Mouse (Mus musculus) intestine, embryonic 14.5 days (tissue): ENCODE results near the gene Hoxa6. TPM values are rescaled to one million over a fixed set of nuclear protein-coding genes. Genes with fewer than 3 reads are reported as not detected.

Experiments used
- ATAC-seq: fragments of 200-750 bp; cut with Nextera tagmentation; replicated peaks from 2 replicates; pipeline ENCODE4 v1.8.0; 2017; ENCODE audit warnings: low read depth, moderate number of reproducible peaks, moderate TSS enrichment, moderate library complexity; ENCODE audit not compliant: low FRiP score, low TSS enrichment
- DNase-seq: peaks from one replicate; pipeline ENCODE4 v3.0.0-alpha.2; 2018; ENCODE audit warnings: low spot score
- H3K27ac ChIP-seq: fragments of 300-500 bp; sonication (generic); 2 replicates; pipeline ENCODE4 v1.5.1; 2014; ENCODE audit warnings: low read depth, mild to moderate bottlenecking, control low read depth
- H3K27me3 ChIP-seq: fragments of 300-500 bp; sonication (generic); replicated peaks from 2 replicates; pipeline ENCODE4 v1.6.1; 2014; ENCODE audit warnings: low read length, control low read depth; ENCODE audit not compliant: control insufficient read depth, insufficient read depth
- H3K36me3 ChIP-seq: fragments of 300-500 bp; sonication (generic); 2 replicates; pipeline ENCODE4 v1.6.1; 2014; ENCODE audit warnings: low read length, control low read depth; ENCODE audit not compliant: control insufficient read depth, insufficient read depth
- H3K4me1 ChIP-seq: fragments of 300-500 bp; sonication (generic); replicated peaks from 2 replicates; pipeline ENCODE4 v1.6.1; 2014; ENCODE audit warnings: low read length, control low read depth, mixed read lengths; ENCODE audit not compliant: control insufficient read depth, insufficient read depth
- H3K4me2 ChIP-seq: fragments of 300-500 bp; sonication (generic); 2 replicates; pipeline ENCODE4 v1.6.1; 2014; ENCODE audit warnings: low read length
- H3K4me3 ChIP-seq: fragments of 300-500 bp; sonication (generic); 2 replicates; pipeline ENCODE4 v1.5.1; 2014; ENCODE audit warnings: low read depth, low read length, control low read depth, mixed read lengths
- H3K9ac ChIP-seq: fragments of 300-500 bp; sonication (generic); 2 replicates; pipeline ENCODE4 v1.6.1; 2014; ENCODE audit warnings: mild to moderate bottlenecking, low read length
- H3K9me3 ChIP-seq: fragments of 300-500 bp; sonication (generic); 2 replicates; pipeline ENCODE4 v1.6.1; 2016; ENCODE audit warnings: low read length, control low read depth; ENCODE audit not compliant: control insufficient read depth
- WGBS: fragments of 180-500 bp; shearing (Covaris S2); extraction: QIAGEN DNeasy Blood & Tissue Kit; methylation state at CpG from one replicate; pipeline ENCODE4 v1.1.7; 2014; 5-methylcytosine and 5-hydroxymethylcytosine counted together
- polyA plus RNA-seq: library from polyadenylated mRNA; unstranded; fragments of >200 nt; fragmentation: Nextera tagmentation; extraction: Ambion mirVana; gene quantifications from 2 replicates; pipeline ENCODE4 v1.2.1, GENCODE M21; 2014

The Hoxa6 gene
- polyA plus RNA-seq, 1 experiment from 2014 or later = 2.5 TPM

- Histone ChIP-seq H3K9ac (peak overlapping the region; percentile 87), H3K4me3 (peak overlapping the region; percentile 59), H3K4me2 (peak overlapping the region; percentile 70), H3K27ac (peak overlapping the region; percentile 93), H3K27me3 (peaks cover 20% of the 10 kb centered on the region), H3K9me3 (no peaks in the 10 kb centered on the region), H3K36me3 (peaks cover 4% of the 10 kb centered on the region; the same call in 1 of the 2 replicates), H3K4me1 (peaks cover 43% of the 10 kb centered on the region)
- 2% methylated on average over 30 of the region's 30 CpGs for WGBS
- no peak; the same call in 1 of the 2 replicates for ATAC-seq
- DNase-seq = peak; percentile 87
Measured at GRCm38 (mm10) chr6:52160511-52161335, 47.8 kb downstream of the Hoxa6 start.

- H3K9ac ChIP-seq = peak overlapping the region; percentile 87
- ATAC-seq = no peak
- peaks cover 4% of the 10 kb centered on the region; the same call in 1 of the 2 replicates for H3K36me3 ChIP-seq
- H3K4me1 ChIP-seq = peaks cover 38% of the 10 kb centered on the region
- H3K4me2 ChIP-seq = peak overlapping the region; percentile 70
- H3K4me3 ChIP-seq = peak overlapping the region; percentile 59
- WGBS = 9% methylated on average over 9 of the region's 9 CpGs
- peak; percentile 70 for DNase-seq
- H3K27me3 ChIP-seq = peaks cover 27% of the 10 kb centered on the region
- H3K9me3 ChIP-seq = no peaks in the 10 kb centered on the region
- peak overlapping the region; percentile 93 for H3K27ac ChIP-seq
Measured at GRCm38 (mm10) chr6:52159979-52160378, 48.5 kb downstream of the Hoxa6 start.

GRCm38 (mm10) chr6:52159164-52159761 lies 49.3 kb downstream of the Hoxa6 start:
- H3K4me3 ChIP-seq = peak overlapping the region; percentile 59
- peak overlapping the region; percentile 93 for H3K27ac ChIP-seq
- no peak for DNase-seq
- peaks cover 35% of the 10 kb centered on the region for H3K4me1 ChIP-seq
- peaks cover 34% of the 10 kb centered on the region for H3K27me3 ChIP-seq
- peak overlapping the region; percentile 70 for H3K4me2 ChIP-seq
- 10% methylated on average over 12 of the region's 12 CpGs for WGBS
- H3K9ac ChIP-seq = peak overlapping the region; percentile 87
- no peaks in the 10 kb centered on the region for H3K9me3 ChIP-seq
- H3K36me3 ChIP-seq = peaks cover 4% of the 10 kb centered on the region; the same call in 1 of the 2 replicates
- ATAC-seq = 0 out of 2 replicates have a peak, but pooled peaks have one; percentile 1

DNA sequence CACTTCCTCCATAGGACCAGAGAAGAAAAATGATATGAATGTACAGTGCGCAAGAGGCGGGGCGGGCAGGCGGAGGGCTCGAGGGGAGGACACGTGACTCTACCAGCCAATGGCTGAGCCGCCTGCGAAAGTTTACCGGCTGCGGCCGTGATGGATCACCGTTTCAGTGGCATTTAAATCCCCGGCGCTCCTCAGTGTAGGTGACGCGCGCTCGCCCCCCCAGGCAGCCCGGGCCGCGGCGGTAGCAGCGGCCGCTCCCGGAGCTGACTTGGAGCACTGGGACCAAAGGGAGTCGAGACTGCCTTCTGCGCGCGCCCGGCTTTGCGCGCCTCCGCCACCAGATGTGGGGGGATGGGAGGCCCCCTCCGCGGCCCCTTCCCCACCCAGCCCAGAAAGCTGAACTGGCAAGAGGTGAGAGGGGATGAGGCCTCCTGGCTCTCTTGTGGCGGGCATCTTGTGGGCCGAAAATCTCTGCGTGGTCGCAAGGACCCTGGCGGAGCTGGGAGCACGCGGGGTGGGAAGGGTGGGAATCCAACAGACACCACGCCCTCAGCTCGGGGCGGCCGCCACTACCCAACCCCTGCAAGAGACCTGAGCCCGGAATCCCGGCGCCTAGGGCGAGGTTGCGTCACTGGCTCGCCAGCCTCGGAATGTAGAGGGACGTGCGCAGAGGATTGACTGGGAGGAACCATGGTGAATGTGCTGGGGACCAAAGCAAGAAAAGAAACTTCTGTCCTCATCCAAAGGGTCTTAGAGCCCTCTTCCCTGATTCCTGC lies 50.1 kb downstream of the Hoxa6 start, which contains the start of gene Hoxa1:
Gene Hoxa1 (minus strand): TSS at position 42 of the 776 bp plus-strand sequence.
- Histone ChIP-seq H3K9me3 (no peaks in the 10 kb centered on the region), H3K27me3 (peaks cover 42% of the 10 kb centered on the region), H3K9ac (peak within 1 kb of the TSS; percentile 87), H3K27ac (peak within 1 kb of the TSS; percentile 93), H3K36me3 (peaks cover 4% of the 10 kb centered on the region; the same call in 1 of the 2 replicates), H3K4me3 (peak within 1 kb of the TSS; percentile 59), H3K4me1 (peaks cover 35% of the 10 kb centered on the region), H3K4me2 (peak within 1 kb of the TSS; percentile 70)
- ATAC-seq = peak; percentile 86
- under 1% methylated on average over 54 of the region's 55 CpGs for WGBS
- DNase-seq = peak; percentile 92

DNA sequence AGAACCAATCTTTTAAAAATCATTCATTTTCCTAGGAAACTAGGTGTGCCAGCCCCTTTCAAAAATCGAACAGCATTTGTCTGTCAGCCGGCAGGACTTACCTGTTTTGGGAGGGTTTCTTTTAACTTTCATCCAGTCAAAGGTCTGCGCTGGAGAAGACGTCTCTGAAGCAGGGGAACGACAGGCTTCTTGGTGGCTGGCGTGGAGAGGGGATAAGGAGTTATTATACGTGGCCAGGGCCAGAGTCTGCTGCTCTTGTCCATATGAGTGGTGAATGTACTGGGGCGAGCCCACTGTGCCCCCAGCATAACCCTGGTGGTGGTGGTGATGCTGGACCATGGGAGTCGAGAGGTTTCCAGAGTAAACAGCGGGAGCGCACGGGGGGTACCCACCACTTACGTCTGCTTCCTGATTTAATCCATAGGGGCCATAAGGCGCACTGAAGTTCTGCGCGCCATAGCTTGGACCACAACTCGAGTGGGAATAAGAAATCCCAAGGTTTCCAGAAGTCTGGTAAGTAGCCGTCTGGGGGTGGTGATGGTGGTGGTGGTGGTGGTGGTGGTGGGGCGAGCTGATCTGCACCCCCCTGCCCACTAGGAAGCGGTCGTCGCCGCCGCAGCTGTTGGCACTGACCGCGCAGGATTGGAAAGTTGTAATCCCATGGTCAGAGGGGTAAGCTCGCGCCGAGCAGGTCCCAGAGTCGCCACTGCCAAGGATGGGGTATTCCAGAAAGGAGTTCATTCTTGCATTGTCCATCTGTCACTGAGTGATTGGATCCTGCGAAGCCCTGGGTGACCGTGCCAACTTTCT lies 50.9 kb downstream of the Hoxa6 start:
- DNase-seq (peak; percentile 68), ATAC-seq (no peak; the same call in 1 of the 2 replicates)
- H3K27me3 ChIP-seq = peaks cover 47% of the 10 kb centered on the region
- 1% methylated on average over 32 of the region's 32 CpGs for WGBS
- H3K9ac ChIP-seq = peak overlapping the region; percentile 11
- no peaks in the 10 kb centered on the region for H3K9me3 ChIP-seq
- peaks cover under 1% of the 10 kb centered on the region; the same call in 1 of the 2 replicates for H3K36me3 ChIP-seq
- no peak overlapping the region for H3K27ac ChIP-seq
- H3K4me2 ChIP-seq = peak overlapping the region; percentile 70
- H3K4me1 ChIP-seq = peaks cover 38% of the 10 kb centered on the region
- H3K4me3 ChIP-seq = peak overlapping the region; percentile 59

GRCm38 (mm10) chr6:52156551-52157200 lies 51.8 kb downstream of the Hoxa6 start:
- ATAC-seq = no peak
- DNase-seq = peak; percentile 59
- no peaks in the 10 kb centered on the region for H3K36me3 ChIP-seq
- H3K9me3 ChIP-seq = no peaks in the 10 kb centered on the region
- H3K27ac ChIP-seq = no peak overlapping the region
- H3K9ac ChIP-seq = no peak overlapping the region
- 18% methylated on average over 20 of the region's 20 CpGs for WGBS
- peaks cover 50% of the 10 kb centered on the region for H3K27me3 ChIP-seq
- peak overlapping the region; percentile 59 for H3K4me3 ChIP-seq
- H3K4me1 ChIP-seq = peaks cover 34% of the 10 kb centered on the region
- H3K4me2 ChIP-seq = peak overlapping the region; percentile 70
